Mouse (Mus musculus): ENCODE results near the gene Olfr1023. TPM values are rescaled to one million over a fixed set of nuclear protein-coding genes. Genes with fewer than 3 reads are reported as not detected.

Gene Olfr1023
- not detected in 2 replicates for polyA plus RNA-seq (2016; fragmentation: Nextera tagmentation; extraction: Ambion mirVana)

- WGBS: 79% methylated on average over 2 of the region's 2 CpGs
Observed at GRCm38 (mm10) chr2:85885340-85885739, at the start of gene Olfr1023. TSS of gene Olfr1023 (plus strand) at chr2:85885640.

DNA sequence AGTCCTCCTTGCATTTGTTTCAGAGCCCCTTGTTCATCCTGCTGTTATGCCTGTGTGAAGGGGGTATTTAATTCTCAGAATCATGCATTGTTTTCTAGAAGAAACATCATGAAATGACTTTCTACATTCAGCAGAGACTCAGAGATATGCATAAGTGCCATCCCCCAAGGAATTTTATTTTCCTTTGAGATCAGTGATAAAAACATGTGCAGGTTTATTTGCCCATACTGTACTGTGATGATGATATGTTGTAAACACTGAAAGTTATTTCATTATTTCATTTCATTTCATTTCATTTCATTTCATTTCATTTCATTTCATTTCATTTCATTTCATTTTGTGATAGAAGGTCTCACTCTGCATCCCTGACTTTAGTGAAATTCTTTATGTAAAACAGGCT is 40.1 kb upstream of the Olfr1023 start, which contains the start of gene Olfr1019:
Olfr1019 (minus strand) TSS at position 101 of the 400 bp plus-strand sequence.
- H3K9me3 ChIP-seq: no peaks in the 10 kb centered on the region
- no peaks in the 10 kb centered on the region for H3K4me1 ChIP-seq (replicated peaks)
- H3K4me3 ChIP-seq: no peak within 1 kb of the TSS
- no peaks in the 10 kb centered on the region for H3K27me3 ChIP-seq (ENCODE audit: insufficient read depth, poor library complexity, severe bottlenecking)
- H3K36me3 ChIP-seq: no peaks in the 10 kb centered on the region
- no peak within 1 kb of the TSS for H3K27ac ChIP-seq
- no peak for DNase-seq (ENCODE audit: low spot score)

More at GRCm38 (mm10) chr2:85885340-85885739, at the start of gene Olfr1023:
- no peaks in the 10 kb centered on the region for H3K9me3 ChIP-seq
- no peak within 1 kb of the TSS for H3K27ac ChIP-seq
- H3K4me1 ChIP-seq (replicated peaks): no peaks in the 10 kb centered on the region
- no peak for DNase-seq (ENCODE audit: low spot score)
- H3K36me3 ChIP-seq: no peaks in the 10 kb centered on the region
- no peaks in the 10 kb centered on the region for H3K27me3 ChIP-seq (ENCODE audit: insufficient read depth, poor library complexity, severe bottlenecking)
- H3K4me3 ChIP-seq: no peak within 1 kb of the TSS

GRCm38 (mm10) chr2:85846730-85847129 is 38.7 kb upstream of the Olfr1023 start, which contains the start of gene Olfr1020:
TSS of gene Olfr1020 (plus strand) at chr2:85847030.
- 72% methylated on average over 1 of the region's 1 CpGs for WGBS
- no peaks in the 10 kb centered on the region for H3K9me3 ChIP-seq
- no peak within 1 kb of the TSS for H3K27ac ChIP-seq
- no peaks in the 10 kb centered on the region for H3K4me1 ChIP-seq (replicated peaks)
- no peak for DNase-seq (ENCODE audit: low spot score)
- H3K36me3 ChIP-seq: no peaks in the 10 kb centered on the region
- H3K27me3 ChIP-seq (ENCODE audit: insufficient read depth, poor library complexity, severe bottlenecking): no peaks in the 10 kb centered on the region
- no peak within 1 kb of the TSS for H3K4me3 ChIP-seq

GRCm38 (mm10) chr2:85868294-85868693 is 17.1 kb upstream of the Olfr1023 start, which contains the start of gene Olfr1022:
TSS of gene Olfr1022 (plus strand) at chr2:85868594.
- Histone ChIP-seq H3K4me1 (replicated peaks) (no peaks in the 10 kb centered on the region), H3K9me3 (no peaks in the 10 kb centered on the region), H3K27me3 (ENCODE audit: insufficient read depth, poor library complexity, severe bottlenecking) (no peaks in the 10 kb centered on the region), H3K36me3 (no peaks in the 10 kb centered on the region), H3K27ac (no peak within 1 kb of the TSS), H3K4me3 (no peak within 1 kb of the TSS)
- 66% methylated on average over 2 of the region's 2 CpGs for WGBS
- DNase-seq (ENCODE audit: low spot score): no peak

DNA sequence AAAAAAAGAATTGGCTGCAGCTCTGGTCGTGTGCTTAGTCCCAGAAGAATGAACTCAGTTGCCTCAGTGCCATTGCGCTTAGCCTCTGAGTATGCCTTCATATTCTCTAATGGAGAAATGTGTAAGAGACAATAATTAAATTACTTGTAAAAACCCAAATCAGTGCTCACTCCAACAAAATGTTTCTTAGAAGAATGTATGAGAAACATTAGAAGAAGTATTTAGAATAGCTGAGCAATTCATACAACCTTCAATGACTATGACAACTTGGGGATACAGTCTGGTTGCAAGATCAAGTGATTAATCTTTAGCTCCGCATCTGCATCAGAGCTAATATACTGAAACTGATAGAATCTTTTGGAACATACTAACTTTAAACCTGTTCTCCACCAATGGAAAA is 19.5 kb downstream of the Olfr1023 start, which contains the start of gene Olfr1024:
Olfr1024 (minus strand) TSS at position 101 of the 400 bp plus-strand sequence.
- H3K4me3 ChIP-seq: no peak within 1 kb of the TSS
- H3K4me1 ChIP-seq (replicated peaks): no peaks in the 10 kb centered on the region
- H3K9me3 ChIP-seq: no peaks in the 10 kb centered on the region; the same call in 1 of the 2 replicates
- DNase-seq (ENCODE audit: low spot score): no peak
- no peaks in the 10 kb centered on the region for H3K27me3 ChIP-seq (ENCODE audit: insufficient read depth, poor library complexity, severe bottlenecking)
- WGBS: 89% methylated on average over 3 of the region's 3 CpGs
- no peaks in the 10 kb centered on the region for H3K36me3 ChIP-seq
- no peak within 1 kb of the TSS for H3K27ac ChIP-seq

- DNase-seq (ENCODE audit: low spot score): no peak
- no peak overlapping the region for H3K27ac ChIP-seq
- H3K27me3 ChIP-seq (ENCODE audit: insufficient read depth, poor library complexity, severe bottlenecking): no peaks in the 10 kb centered on the region
Observed at GRCm38 (mm10) chr2:85913197-85913596, 27.8 kb downstream of the Olfr1023 start.

GRCm38 (mm10) chr2:85914893-85915292 is 29.5 kb downstream of the Olfr1023 start, which contains the start of gene Olfr1025-ps1:
TSS of gene Olfr1025-ps1 (plus strand) at chr2:85915193.
- H3K9me3 ChIP-seq: no peaks in the 10 kb centered on the region
- WGBS: 69% methylated on average over 1 of the region's 1 CpGs
- no peak within 1 kb of the TSS for H3K4me3 ChIP-seq
- H3K36me3 ChIP-seq: no peaks in the 10 kb centered on the region
- H3K27me3 ChIP-seq (ENCODE audit: insufficient read depth, poor library complexity, severe bottlenecking): no peaks in the 10 kb centered on the region
- H3K4me1 ChIP-seq (replicated peaks): no peaks in the 10 kb centered on the region
- no peak for DNase-seq (ENCODE audit: low spot score)
- H3K27ac ChIP-seq: no peak within 1 kb of the TSS

More at GRCm38 (mm10) chr2:85913197-85913596, 27.8 kb downstream of the Olfr1023 start:
- Histone ChIP-seq H3K9me3 (no peaks in the 10 kb centered on the region), H3K4me1 (replicated peaks) (no peaks in the 10 kb centered on the region), H3K4me3 (no peak overlapping the region), H3K36me3 (no peaks in the 10 kb centered on the region)

DNA sequence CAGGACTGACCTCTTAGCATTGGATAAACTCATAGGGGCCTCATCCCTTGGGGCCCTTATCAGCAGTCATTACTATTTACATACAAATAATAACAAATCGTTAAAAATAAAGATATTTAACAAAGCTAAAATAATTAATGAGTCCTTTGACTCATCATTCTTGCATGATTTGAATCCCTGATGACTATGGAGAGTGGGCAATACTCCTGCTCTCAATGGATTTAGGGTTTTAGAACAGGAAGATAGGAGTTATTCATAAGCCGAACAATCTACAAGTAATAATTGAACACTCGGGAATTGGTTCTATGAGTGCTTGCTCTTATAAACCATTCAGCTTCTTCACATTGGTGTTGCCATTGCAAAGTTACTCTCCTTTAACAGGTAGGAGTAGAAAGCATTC is 35.8 kb downstream of the Olfr1023 start, which contains the start of gene Olfr1026:
Olfr1026 (plus strand) TSS at position 301 of the 400 bp plus-strand sequence.
- Histone ChIP-seq H3K9me3 (no peaks in the 10 kb centered on the region), H3K36me3 (no peaks in the 10 kb centered on the region), H3K27me3 (ENCODE audit: insufficient read depth, poor library complexity, severe bottlenecking) (no peaks in the 10 kb centered on the region), H3K4me3 (no peak within 1 kb of the TSS), H3K4me1 (replicated peaks) (no peaks in the 10 kb centered on the region), H3K27ac (no peak within 1 kb of the TSS)
- 90% methylated on average over 3 of the region's 3 CpGs for WGBS
- no peak for DNase-seq (ENCODE audit: low spot score)

Other genes starting within 250 kb of the Olfr1023 start
- gene Olfr1002, start 234.9 kb upstream of the Olfr1023 start, polyA plus RNA-seq (2016; fragmentation: Nextera tagmentation; extraction: Ambion mirVana): not detected in 2 replicates
- not detected in 2 replicates for gene Olfr154, start 221.2 kb upstream of the Olfr1023 start, polyA plus RNA-seq (2016; fragmentation: Nextera tagmentation; extraction: Ambion mirVana)
- not detected in 2 replicates for gene Olfr1006, start 206.9 kb upstream of the Olfr1023 start, polyA plus RNA-seq (2016; fragmentation: Nextera tagmentation; extraction: Ambion mirVana)
- not detected in 2 replicates for gene Olfr1008, start 196.2 kb upstream of the Olfr1023 start, polyA plus RNA-seq (2016; fragmentation: Nextera tagmentation; extraction: Ambion mirVana)
- gene Olfr1009, start 170.2 kb upstream of the Olfr1023 start, polyA plus RNA-seq (2016; fragmentation: Nextera tagmentation; extraction: Ambion mirVana): not detected in 2 replicates
- not detected in 2 replicates for gene Olfr1012, start 122.9 kb upstream of the Olfr1023 start, polyA plus RNA-seq (2016; fragmentation: Nextera tagmentation; extraction: Ambion mirVana)
- gene Olfr1013, start 118.5 kb upstream of the Olfr1023 start, polyA plus RNA-seq (2016; fragmentation: Nextera tagmentation; extraction: Ambion mirVana): not detected in 2 replicates
- not detected in 2 replicates for gene Olfr1014, start 112.9 kb upstream of the Olfr1023 start, polyA plus RNA-seq (2016; fragmentation: Nextera tagmentation; extraction: Ambion mirVana)
- gene Olfr1015, start 103.6 kb upstream of the Olfr1023 start, polyA plus RNA-seq (2016; fragmentation: Nextera tagmentation; extraction: Ambion mirVana): not detected in 2 replicates
- gene Olfr1016, start 83.1 kb upstream of the Olfr1023 start, polyA plus RNA-seq (2016; fragmentation: Nextera tagmentation; extraction: Ambion mirVana): not detected in 2 replicates
- gene Olfr1018, start 67.2 kb upstream of the Olfr1023 start, polyA plus RNA-seq (2016; fragmentation: Nextera tagmentation; extraction: Ambion mirVana): not detected in 2 replicates
- not detected in 2 replicates for gene Olfr1019, start 40.2 kb upstream of the Olfr1023 start, polyA plus RNA-seq (2016; fragmentation: Nextera tagmentation; extraction: Ambion mirVana)
- not detected in 2 replicates for gene Olfr1020, start 38.6 kb upstream of the Olfr1023 start, polyA plus RNA-seq (2016; fragmentation: Nextera tagmentation; extraction: Ambion mirVana)
- gene Olfr1022, start 17.0 kb upstream of the Olfr1023 start, polyA plus RNA-seq (2016; fragmentation: Nextera tagmentation; extraction: Ambion mirVana): not detected in 2 replicates
- gene Olfr1024, start 19.4 kb downstream of the Olfr1023 start, polyA plus RNA-seq (2016; fragmentation: Nextera tagmentation; extraction: Ambion mirVana): not detected in 2 replicates
- not detected in 2 replicates for gene Olfr1025-ps1, start 29.6 kb downstream of the Olfr1023 start, polyA plus RNA-seq (2016; fragmentation: Nextera tagmentation; extraction: Ambion mirVana)
- gene Olfr1026, start 35.9 kb downstream of the Olfr1023 start, polyA plus RNA-seq (2016; fragmentation: Nextera tagmentation; extraction: Ambion mirVana): not detected in 2 replicates
- gene Olfr1028, start 64.8 kb downstream of the Olfr1023 start, polyA plus RNA-seq (2016; fragmentation: Nextera tagmentation; extraction: Ambion mirVana): not detected in 2 replicates
- not detected in 2 replicates for gene Olfr1029, start 88.3 kb downstream of the Olfr1023 start, polyA plus RNA-seq (2016; fragmentation: Nextera tagmentation; extraction: Ambion mirVana)
- not detected in 2 replicates for gene Olfr1030, start 93.6 kb downstream of the Olfr1023 start, polyA plus RNA-seq (2016; fragmentation: Nextera tagmentation; extraction: Ambion mirVana)
- gene Olfr1031, start 104.7 kb downstream of the Olfr1023 start, polyA plus RNA-seq (2016; fragmentation: Nextera tagmentation; extraction: Ambion mirVana): not detected in 2 replicates
- gene Olfr1032, start 119.9 kb downstream of the Olfr1023 start, polyA plus RNA-seq (2016; fragmentation: Nextera tagmentation; extraction: Ambion mirVana): not detected in 2 replicates
- gene Olfr1033, start 135.0 kb downstream of the Olfr1023 start, polyA plus RNA-seq (2016; fragmentation: Nextera tagmentation; extraction: Ambion mirVana): not detected in 2 replicates
- not detected in 2 replicates for gene Olfr1034, start 160.2 kb downstream of the Olfr1023 start, polyA plus RNA-seq (2016; fragmentation: Nextera tagmentation; extraction: Ambion mirVana)
- gene Olfr1036, start 188.4 kb downstream of the Olfr1023 start, polyA plus RNA-seq (2016; fragmentation: Nextera tagmentation; extraction: Ambion mirVana): not detected in 2 replicates
- gene Olfr1037, start 201.7 kb downstream of the Olfr1023 start, polyA plus RNA-seq (2016; fragmentation: Nextera tagmentation; extraction: Ambion mirVana): not detected in 2 replicates